Mouse (Mus musculus) splenic B cell, adult 2 months (primary cell): ENCODE measurements around the gene Cct6b.

Experiments
- DNase-seq: peaks from one replicate; pipeline ENCODE4 v3.0.0-alpha.2; 2011; ENCODE audit warnings: low read depth, low spot score
- H3K27me3 ChIP-seq: 2 replicates; pipeline ENCODE4 v1.6.1; 2012; ENCODE audit warnings: mild to moderate bottlenecking, low read length, moderate library complexity, mixed read lengths; ENCODE audit not compliant: control insufficient read depth, poor library complexity, insufficient read depth, severe bottlenecking
- H3K36me3 ChIP-seq: 2 replicates; pipeline ENCODE4 v1.6.1; 2012; ENCODE audit warnings: mild to moderate bottlenecking, low read length, moderate library complexity, mixed read lengths; ENCODE audit not compliant: control insufficient read depth, poor library complexity, insufficient read depth, severe bottlenecking

Gene Cct6b

DNA sequence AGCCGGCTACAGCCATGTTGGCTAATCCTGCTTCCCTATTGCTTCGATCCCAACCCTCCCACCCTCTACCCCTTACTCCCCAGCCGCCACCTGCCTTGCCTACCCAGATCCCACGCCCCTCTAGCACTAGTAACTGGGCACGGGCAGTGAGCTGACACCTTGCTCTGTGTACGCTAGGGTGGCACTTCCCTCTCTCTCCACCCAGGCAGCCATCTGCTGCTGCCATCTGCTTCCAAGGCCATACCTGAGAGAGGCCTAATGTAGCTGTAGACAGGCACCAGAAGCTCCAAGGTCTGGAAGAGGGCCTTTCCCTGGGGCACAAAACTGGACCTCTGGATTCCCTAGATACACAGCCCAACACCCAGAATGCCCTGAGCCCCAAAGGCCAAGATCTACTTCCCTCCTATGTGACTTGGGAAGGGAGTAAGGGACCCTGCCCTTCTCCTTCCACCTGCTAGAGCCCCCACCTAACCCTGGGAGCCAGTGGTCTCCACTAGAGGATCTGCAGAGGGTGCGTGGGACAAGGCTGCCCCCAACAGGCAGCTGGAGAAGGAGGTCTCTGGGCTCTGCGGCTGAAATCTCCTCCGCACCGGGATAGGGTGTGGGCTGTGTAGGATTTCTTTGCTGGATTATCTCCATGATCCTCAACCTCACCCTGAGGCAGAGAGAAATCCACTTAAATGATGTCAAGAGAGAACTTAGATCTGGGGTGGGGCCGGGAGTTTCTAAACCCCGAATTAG is 80.2 kb downstream of the Cct6b start:
- DNase-seq = peak; percentile 56
- Histone ChIP-seq H3K27me3 (no peaks in the 10 kb centered on the region), H3K36me3 (no peaks in the 10 kb centered on the region)

GRCm38 (mm10) chr11:82678561-82678960 is 85.6 kb downstream of the Cct6b start:
- no peaks in the 10 kb centered on the region for H3K36me3 ChIP-seq
- no peaks in the 10 kb centered on the region for H3K27me3 ChIP-seq
- peak; percentile 56 for DNase-seq
